Mouse (Mus musculus): ENCODE data around the gene Kif6.
A peak's percentile ranks its signal among the peaks of the same experiment; 100 is the strongest.

The Kif6 gene

GRCm38 (mm10) chr17:49743580-49744463 lies 128.9 kb downstream of the Kif6 start:
- TF ChIP-seq POU5F1 (IDR thresholded peaks at IDR 0.05; ENCODE audit: borderline replicate concordance, low read length) = no peak
- no peak for TF ChIP-seq NANOG (IDR thresholded peaks at IDR 0.05; ENCODE audit: borderline replicate concordance, low read length)
- TF ChIP-seq CTCF (conservative IDR thresholded peaks at IDR 0.05; ENCODE audit: low read length) = no peak
- no peaks in the 10 kb centered on the region for H3K4me1 ChIP-seq (replicated peaks; ENCODE audit: low read depth, low read length)
- H3K9me3 ChIP-seq (ENCODE audit: low read length) = peaks cover 30% of the 10 kb centered on the region
- H3K36me3 ChIP-seq (ENCODE audit: insufficient read depth, low read length) = no peaks in the 10 kb centered on the region
- H3K4me3 ChIP-seq (replicated peaks; ENCODE audit: low read length) = no peak overlapping the region
- peaks cover 6% of the 10 kb centered on the region for H3K27me3 ChIP-seq (ENCODE audit: insufficient read depth, low read length)

GRCm38 (mm10) chr17:49750889-49751324 lies 136.0 kb downstream of the Kif6 start:
- peaks cover 66% of the 10 kb centered on the region for H3K9me3 ChIP-seq (ENCODE audit: low read length)
- H3K4me3 ChIP-seq (replicated peaks; ENCODE audit: low read length) = no peak overlapping the region
- H3K27me3 ChIP-seq (ENCODE audit: insufficient read depth, low read length) = no peaks in the 10 kb centered on the region
- no peak for TF ChIP-seq POU5F1 (IDR thresholded peaks at IDR 0.05; ENCODE audit: borderline replicate concordance, low read length)
- no peak for TF ChIP-seq NANOG (IDR thresholded peaks at IDR 0.05; ENCODE audit: borderline replicate concordance, low read length)
- no peak for TF ChIP-seq CTCF (conservative IDR thresholded peaks at IDR 0.05; ENCODE audit: low read length)
- no peaks in the 10 kb centered on the region for H3K4me1 ChIP-seq (replicated peaks; ENCODE audit: low read depth, low read length)
- H3K36me3 ChIP-seq (ENCODE audit: insufficient read depth, low read length) = no peaks in the 10 kb centered on the region

GRCm38 (mm10) chr17:49753874-49754273 lies 138.9 kb downstream of the Kif6 start:
- Histone ChIP-seq H3K4me1 (replicated peaks; ENCODE audit: low read depth, low read length) (no peaks in the 10 kb centered on the region), H3K4me3 (replicated peaks; ENCODE audit: low read length) (no peak overlapping the region), H3K36me3 (ENCODE audit: insufficient read depth, low read length) (no peaks in the 10 kb centered on the region), H3K9me3 (ENCODE audit: low read length) (peaks cover 41% of the 10 kb centered on the region), H3K27me3 (ENCODE audit: insufficient read depth, low read length) (no peaks in the 10 kb centered on the region)
- no peak for TF ChIP-seq NANOG (IDR thresholded peaks at IDR 0.05; ENCODE audit: borderline replicate concordance, low read length)
- TF ChIP-seq POU5F1 (IDR thresholded peaks at IDR 0.05; ENCODE audit: borderline replicate concordance, low read length) = no peak
- no peak for TF ChIP-seq CTCF (conservative IDR thresholded peaks at IDR 0.05; ENCODE audit: low read length)

- Histone ChIP-seq H3K4me1 (replicated peaks; ENCODE audit: low read depth, low read length) (no peaks in the 10 kb centered on the region), H3K9me3 (ENCODE audit: low read length) (peaks cover 31% of the 10 kb centered on the region), H3K27me3 (ENCODE audit: insufficient read depth, low read length) (no peaks in the 10 kb centered on the region; the same call in 1 of the 2 replicates), H3K4me3 (replicated peaks; ENCODE audit: low read length) (no peak overlapping the region), H3K36me3 (ENCODE audit: insufficient read depth, low read length) (no peaks in the 10 kb centered on the region)
- TF ChIP-seq POU5F1 (IDR thresholded peaks at IDR 0.05; ENCODE audit: borderline replicate concordance, low read length) = no peak
These were observed 141.9 kb downstream of the Kif6 start for GRCm38 (mm10) chr17:49756862-49757261.

DNA sequence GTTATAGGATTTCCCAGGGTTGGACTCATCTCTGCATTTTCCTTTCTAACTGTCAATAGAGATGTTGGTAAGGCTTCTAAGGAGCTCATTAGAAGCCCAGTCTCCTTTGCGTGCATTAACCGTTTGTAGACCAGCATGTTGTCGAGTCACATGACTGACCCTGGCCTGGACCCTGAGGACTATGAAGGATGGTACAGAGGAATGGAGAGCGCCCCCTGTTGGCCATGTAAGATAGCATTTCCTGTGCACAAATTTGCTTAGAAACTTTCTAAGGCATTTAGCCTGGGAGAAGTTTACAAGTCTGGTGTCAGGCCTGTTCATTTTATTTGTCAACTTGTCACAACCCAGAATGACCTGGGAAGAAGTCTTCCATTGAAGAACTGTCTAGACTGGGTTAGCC lies 144.1 kb downstream of the Kif6 start:
- Histone ChIP-seq H3K4me3 (replicated peaks; ENCODE audit: low read length) (no peak overlapping the region), H3K9me3 (ENCODE audit: low read length) (peaks cover 11% of the 10 kb centered on the region), H3K36me3 (ENCODE audit: insufficient read depth, low read length) (no peaks in the 10 kb centered on the region), H3K4me1 (replicated peaks; ENCODE audit: low read depth, low read length) (no peaks in the 10 kb centered on the region), H3K27me3 (ENCODE audit: insufficient read depth, low read length) (peaks cover 2% of the 10 kb centered on the region; the same call in 1 of the 2 replicates)
- TF ChIP-seq POU5F1 (IDR thresholded peaks at IDR 0.05; ENCODE audit: borderline replicate concordance, low read length) = no peak
- TF ChIP-seq CTCF (conservative IDR thresholded peaks at IDR 0.05; ENCODE audit: low read length) = peak; percentile 20; the same call in 1 of the 2 replicates
- TF ChIP-seq NANOG (IDR thresholded peaks at IDR 0.05; ENCODE audit: borderline replicate concordance, low read length) = no peak

DNA sequence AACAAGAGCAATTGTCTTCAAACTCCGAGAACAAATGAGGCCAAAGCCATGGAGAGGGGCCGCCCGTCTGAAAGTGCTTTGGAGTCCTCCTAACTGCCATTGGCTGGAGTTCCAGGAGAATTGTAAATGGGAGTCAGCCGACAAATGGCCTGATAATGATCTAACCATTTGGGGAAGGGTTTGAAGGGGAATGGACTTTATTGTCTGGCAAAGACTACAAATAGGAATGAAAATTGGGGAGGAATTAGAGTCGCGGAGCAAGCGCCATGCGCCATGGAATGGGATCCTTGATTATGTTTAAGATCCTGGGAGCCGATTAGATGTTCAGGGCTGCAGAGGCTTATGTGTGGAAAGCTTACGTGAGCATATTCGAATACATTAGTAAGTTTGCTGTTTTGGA lies 146.3 kb downstream of the Kif6 start:
- no peaks in the 10 kb centered on the region for H3K9me3 ChIP-seq (ENCODE audit: low read length)
- TF ChIP-seq NANOG (IDR thresholded peaks at IDR 0.05; ENCODE audit: borderline replicate concordance, low read length) = no peak
- TF ChIP-seq POU5F1 (IDR thresholded peaks at IDR 0.05; ENCODE audit: borderline replicate concordance, low read length) = no peak
- no peak for TF ChIP-seq CTCF (conservative IDR thresholded peaks at IDR 0.05; ENCODE audit: low read length)
- H3K27me3 ChIP-seq (ENCODE audit: insufficient read depth, low read length) = peaks cover 2% of the 10 kb centered on the region; the same call in 1 of the 2 replicates
- H3K4me3 ChIP-seq (replicated peaks; ENCODE audit: low read length) = no peak overlapping the region
- H3K4me1 ChIP-seq (replicated peaks; ENCODE audit: low read depth, low read length) = no peaks in the 10 kb centered on the region
- H3K36me3 ChIP-seq (ENCODE audit: insufficient read depth, low read length) = no peaks in the 10 kb centered on the region

DNA sequence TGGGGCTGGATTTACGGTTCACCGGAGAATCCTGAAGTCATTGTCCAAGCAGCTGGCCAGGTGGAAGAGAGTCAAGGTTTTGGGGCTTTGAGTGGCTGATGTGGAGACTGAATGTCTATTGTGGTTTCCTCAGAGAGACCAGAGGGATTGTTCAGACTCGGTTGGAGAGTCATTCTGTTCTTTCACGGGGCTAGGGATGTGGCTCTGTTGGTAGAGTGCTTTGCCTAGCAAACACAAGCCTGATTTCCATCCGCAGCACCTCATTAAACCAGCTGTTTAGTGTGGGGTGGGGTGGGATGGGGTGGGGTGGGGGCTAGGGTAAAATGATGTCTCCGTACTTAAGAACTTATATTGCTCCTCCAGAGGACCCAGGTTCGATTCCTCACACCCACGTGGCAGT lies 146.9 kb downstream of the Kif6 start:
- no peak for TF ChIP-seq NANOG (IDR thresholded peaks at IDR 0.05; ENCODE audit: borderline replicate concordance, low read length)
- no peak for TF ChIP-seq POU5F1 (IDR thresholded peaks at IDR 0.05; ENCODE audit: borderline replicate concordance, low read length)
- TF ChIP-seq CTCF (conservative IDR thresholded peaks at IDR 0.05; ENCODE audit: low read length) = no peak
- no peak overlapping the region for H3K4me3 ChIP-seq (replicated peaks; ENCODE audit: low read length)
- H3K4me1 ChIP-seq (replicated peaks; ENCODE audit: low read depth, low read length) = no peaks in the 10 kb centered on the region
- H3K9me3 ChIP-seq (ENCODE audit: low read length) = no peaks in the 10 kb centered on the region
- H3K27me3 ChIP-seq (ENCODE audit: insufficient read depth, low read length) = peaks cover 2% of the 10 kb centered on the region; the same call in 1 of the 2 replicates
- no peaks in the 10 kb centered on the region for H3K36me3 ChIP-seq (ENCODE audit: insufficient read depth, low read length)

GRCm38 (mm10) chr17:49764963-49765362 lies 150.0 kb downstream of the Kif6 start:
- H3K4me1 ChIP-seq (replicated peaks; ENCODE audit: low read depth, low read length) = no peaks in the 10 kb centered on the region; the same call in 1 of the 2 replicates
- TF ChIP-seq NANOG (IDR thresholded peaks at IDR 0.05; ENCODE audit: borderline replicate concordance, low read length) = no peak
- no peak for TF ChIP-seq CTCF (conservative IDR thresholded peaks at IDR 0.05; ENCODE audit: low read length)
- no peak for TF ChIP-seq POU5F1 (IDR thresholded peaks at IDR 0.05; ENCODE audit: borderline replicate concordance, low read length)
- H3K9me3 ChIP-seq (ENCODE audit: low read length) = no peaks in the 10 kb centered on the region
- H3K4me3 ChIP-seq (replicated peaks; ENCODE audit: low read length) = no peak overlapping the region
- H3K27me3 ChIP-seq (ENCODE audit: insufficient read depth, low read length) = peaks cover 6% of the 10 kb centered on the region; the same call in 1 of the 2 replicates
- no peaks in the 10 kb centered on the region for H3K36me3 ChIP-seq (ENCODE audit: insufficient read depth, low read length)

Measured in E14TG2a.4 (cell line).